Mouse (Mus musculus) midbrain, postnatal 0 days (tissue): ENCODE data around the gene Nav2. TPM values are rescaled to one million over a fixed set of nuclear protein-coding genes. Genes with fewer than 3 reads are reported as not detected.
A peak's percentile ranks its signal among the peaks of the same experiment; 100 is the strongest.

Experiments
- ATAC-seq: fragments of 200-750 bp; cut with Nextera tagmentation; 2 replicates; pipeline ENCODE4 v1.8.0; 2017; ENCODE audit warnings: moderate number of reproducible peaks, mild to moderate bottlenecking, moderate TSS enrichment, moderate library complexity; ENCODE audit not compliant: low FRiP score
- DNase-seq: peaks from one replicate; pipeline ENCODE4 v3.0.0-alpha.2; 2015; ENCODE audit warnings: low spot score
- H3K27ac ChIP-seq: fragments of 300-500 bp; sonication (generic); 2 replicates; pipeline ENCODE4 v1.5.1; 2014; ENCODE audit warnings: low read depth, mild to moderate bottlenecking, low read length, mixed read lengths
- H3K27me3 ChIP-seq: fragments of 300-500 bp; sonication (generic); 2 replicates; pipeline ENCODE4 v1.6.1; 2014; ENCODE audit warnings: low read length, control low read depth, mixed read lengths; ENCODE audit not compliant: insufficient read depth
- H3K36me3 ChIP-seq: fragments of 300-500 bp; sonication (generic); 2 replicates; pipeline ENCODE4 v1.6.1; 2014; ENCODE audit warnings: low read length, control low read depth, mixed read lengths; ENCODE audit not compliant: insufficient read depth
- H3K4me1 ChIP-seq: fragments of 300-500 bp; sonication (generic); 2 replicates; pipeline ENCODE4 v1.6.1; 2014; ENCODE audit warnings: mild to moderate bottlenecking, control low read depth, antibody characterized with exemption, low read length, mixed read lengths; ENCODE audit not compliant: insufficient read depth
- H3K4me2 ChIP-seq: fragments of 300-500 bp; sonication (generic); 2 replicates; pipeline ENCODE4 v1.6.1; 2014; ENCODE audit warnings: low read depth, mild to moderate bottlenecking, low read length, mixed read lengths; ENCODE audit not compliant: poor library complexity, severe bottlenecking
- H3K4me3 ChIP-seq: fragments of 300-500 bp; sonication (generic); 2 replicates; pipeline ENCODE4 v1.5.1; 2014; ENCODE audit warnings: low read depth, mild to moderate bottlenecking, low read length, moderate library complexity
- H3K9ac ChIP-seq: fragments of 300-500 bp; sonication (generic); replicated peaks from 2 replicates; pipeline ENCODE4 v1.6.1; 2014; ENCODE audit warnings: mild to moderate bottlenecking, low read length, moderate library complexity, mixed read lengths; ENCODE audit not compliant: poor library complexity, severe bottlenecking
- H3K9me3 ChIP-seq: fragments of 300-500 bp; sonication (generic); 2 replicates; pipeline ENCODE4 v1.6.1; 2016; ENCODE audit warnings: low read length, control low read depth
- CTCF ChIP-seq: IDR thresholded peaks from 2 replicates; pipeline ENCODE4 v1.5.1; 2016; ENCODE audit warnings: antibody characterized with exemption, mild to moderate bottlenecking
- WGBS: fragments of 180-500 bp; shearing (Covaris S2); extraction: QIAGEN DNeasy Blood & Tissue Kit; methylation state at CpG from one replicate; pipeline ENCODE4 v1.1.7; 2014; 5-methylcytosine and 5-hydroxymethylcytosine counted together
- polyA plus RNA-seq: library from polyadenylated mRNA; unstranded; fragments of >200 nt; fragmentation: Nextera tagmentation; extraction: Ambion mirVana; gene quantifications from 2 replicates; pipeline ENCODE4 v1.2.1, GENCODE M21; 2015
- total RNA-seq: library from RNA; depleted of rRNA; stranded (reverse); fragments of >200 nt; gene quantifications from 2 replicates; pipeline ENCODE4 v1.2.3, GENCODE M21; 2014

The Nav2 gene
- total and polyA plus RNA-seq, 2 experiments from 2014 or later: 18.3 to 53.8 TPM

- Histone ChIP-seq H3K9ac (no peak overlapping the region), H3K27ac (no peak overlapping the region), H3K27me3 (no peaks in the 10 kb centered on the region), H3K4me2 (no peak overlapping the region), H3K4me3 (no peak overlapping the region), H3K9me3 (no peaks in the 10 kb centered on the region), H3K4me1 (peaks cover 4% of the 10 kb centered on the region), H3K36me3 (no peaks in the 10 kb centered on the region)
- DNase-seq: no peak
- TF ChIP-seq CTCF: no peak
- 75% methylated on average over 3 of the region's 3 CpGs for WGBS
- no peak for ATAC-seq
Observed at GRCm38 (mm10) chr7:49000816-49001215, 92.3 kb downstream of the Nav2 start.

GRCm38 (mm10) chr7:49004402-49004801, 95.9 kb downstream of the Nav2 start:
- WGBS: 80% methylated on average over 5 of the region's 5 CpGs
- no peaks in the 10 kb centered on the region for H3K36me3 ChIP-seq
- no peak overlapping the region for H3K27ac ChIP-seq
- DNase-seq (no peak), ATAC-seq (no peak)
- no peaks in the 10 kb centered on the region for H3K9me3 ChIP-seq
- no peak overlapping the region for H3K4me3 ChIP-seq
- H3K4me2 ChIP-seq: no peak overlapping the region
- H3K4me1 ChIP-seq: peaks cover 1% of the 10 kb centered on the region; the same call in 1 of the 2 replicates
- H3K9ac ChIP-seq: no peak overlapping the region
- TF ChIP-seq CTCF: no peak
- H3K27me3 ChIP-seq: no peaks in the 10 kb centered on the region

GRCm38 (mm10) chr7:49006886-49007285, 98.4 kb downstream of the Nav2 start:
- Histone ChIP-seq H3K9ac (no peak overlapping the region), H3K4me1 (no peaks in the 10 kb centered on the region), H3K36me3 (no peaks in the 10 kb centered on the region), H3K4me3 (no peak overlapping the region), H3K27ac (no peak overlapping the region), H3K9me3 (no peaks in the 10 kb centered on the region), H3K27me3 (no peaks in the 10 kb centered on the region), H3K4me2 (no peak overlapping the region)
- no peak for DNase-seq
- no peak for TF ChIP-seq CTCF
- no peak for ATAC-seq
- 61% methylated on average over 7 of the region's 7 CpGs for WGBS

GRCm38 (mm10) chr7:49010739-49011138, 102.2 kb downstream of the Nav2 start:
- Histone ChIP-seq H3K9ac (no peak overlapping the region), H3K4me3 (no peak overlapping the region), H3K4me1 (no peaks in the 10 kb centered on the region), H3K27ac (no peak overlapping the region), H3K36me3 (no peaks in the 10 kb centered on the region), H3K4me2 (no peak overlapping the region), H3K27me3 (no peaks in the 10 kb centered on the region), H3K9me3 (no peaks in the 10 kb centered on the region)
- ATAC-seq (no peak), DNase-seq (no peak)
- no peak for TF ChIP-seq CTCF
- WGBS: 96% methylated on average over 6 of the region's 6 CpGs

- TF ChIP-seq CTCF: peak; percentile 63
- H3K9me3 ChIP-seq: no peaks in the 10 kb centered on the region
- H3K36me3 ChIP-seq: no peaks in the 10 kb centered on the region
- no peaks in the 10 kb centered on the region for H3K27me3 ChIP-seq
- WGBS: 48% methylated on average over 1 of the region's 1 CpGs
- no peak for DNase-seq
- ATAC-seq: no peak
- no peak overlapping the region for H3K4me2 ChIP-seq
- H3K4me1 ChIP-seq: 0 out of 2 replicates have a peak, but pooled peaks cover 2% of the 10 kb centered on the region
- H3K27ac ChIP-seq: no peak overlapping the region
- H3K4me3 ChIP-seq: no peak overlapping the region
- H3K9ac ChIP-seq: no peak overlapping the region
Observed at GRCm38 (mm10) chr7:49012027-49012426, 103.5 kb downstream of the Nav2 start.

- no peak for DNase-seq
- H3K4me1 ChIP-seq: 0 out of 2 replicates have a peak, but pooled peaks cover 2% of the 10 kb centered on the region
- 91% methylated on average over 10 of the region's 10 CpGs for whole genome bisulfite sequencing
Observed at GRCm38 (mm10) chr7:49014480-49014879, 106.0 kb downstream of the Nav2 start.

More at GRCm38 (mm10) chr7:49014480-49014879, 106.0 kb downstream of the Nav2 start:
- Histone ChIP-seq H3K27me3 (no peaks in the 10 kb centered on the region), H3K9me3 (no peaks in the 10 kb centered on the region), H3K36me3 (no peaks in the 10 kb centered on the region), H3K27ac (no peak overlapping the region), H3K4me3 (no peak overlapping the region), H3K9ac (no peak overlapping the region), H3K4me2 (no peak overlapping the region)
- no peak for ATAC-seq
- no peak for TF ChIP-seq CTCF
